Mouse (Mus musculus): ENCODE measurements around the gene Zbtb45.

DNA sequence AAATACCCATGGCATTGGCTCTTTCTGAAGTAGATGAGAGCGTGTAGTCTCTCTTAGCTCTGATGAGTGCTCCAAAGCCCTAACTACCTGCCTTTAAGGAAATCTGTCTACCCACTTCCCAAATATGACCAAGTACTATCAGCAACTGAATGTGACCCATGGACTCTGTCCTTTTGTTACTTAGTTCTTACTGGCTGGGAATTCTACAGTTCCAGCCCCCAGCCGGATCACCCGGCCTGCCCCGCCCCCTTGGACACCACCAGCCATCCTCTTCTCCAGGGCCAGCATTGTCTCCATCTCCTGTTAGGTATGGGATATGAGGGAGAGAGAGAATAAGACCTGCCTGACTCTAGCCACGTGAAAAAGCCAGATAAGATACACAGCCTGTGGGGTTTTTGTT lies 11.8 kb downstream of the Zbtb45 start, which contains the start of gene Slc27a5:
- no peak for TF ChIP-seq CTCF (IDR thresholded peaks at IDR 0.05; ENCODE audit: low read depth)
- TF ChIP-seq EP300 (IDR thresholded peaks at IDR 0.05; ENCODE audit: low read depth), result no peak

Measured in liver, embryonic 14.5 days (tissue).